Mouse (Mus musculus): Measurements from ENCODE around the gene Ccdc141. TPM values are rescaled to one million over a fixed set of nuclear protein-coding genes. Genes with fewer than 3 reads are reported as not detected.

Ccdc141 gene
- under 1 TPM; 0.39 to 0.84 TPM for total RNA-seq (2023)

DNA sequence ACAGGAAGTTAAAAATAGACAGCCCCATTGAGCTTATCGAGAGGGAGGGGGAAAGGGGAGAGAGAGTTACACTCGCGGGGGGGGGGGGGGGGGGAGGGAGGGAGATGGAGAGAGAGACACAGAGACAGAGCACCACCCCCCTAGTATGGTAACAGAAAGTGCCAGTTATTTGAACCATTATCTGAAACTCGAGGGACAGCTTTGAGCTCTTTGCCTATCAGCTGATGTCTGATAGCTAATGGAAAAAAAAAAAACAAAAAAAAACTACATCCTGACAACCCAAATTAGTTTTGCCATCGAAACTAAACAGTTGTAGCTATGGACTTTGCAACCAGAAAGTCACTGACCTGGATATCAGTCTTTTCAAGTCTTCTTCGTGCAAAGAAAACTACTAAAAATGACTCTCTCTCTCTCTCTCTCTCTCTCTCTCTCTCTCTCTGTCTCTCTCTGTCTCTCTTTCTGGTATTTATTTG is at the start of gene Ccdc141:
Gene Ccdc141 (minus strand): TSS at position 4 of the 473 bp plus-strand sequence.

DNA sequence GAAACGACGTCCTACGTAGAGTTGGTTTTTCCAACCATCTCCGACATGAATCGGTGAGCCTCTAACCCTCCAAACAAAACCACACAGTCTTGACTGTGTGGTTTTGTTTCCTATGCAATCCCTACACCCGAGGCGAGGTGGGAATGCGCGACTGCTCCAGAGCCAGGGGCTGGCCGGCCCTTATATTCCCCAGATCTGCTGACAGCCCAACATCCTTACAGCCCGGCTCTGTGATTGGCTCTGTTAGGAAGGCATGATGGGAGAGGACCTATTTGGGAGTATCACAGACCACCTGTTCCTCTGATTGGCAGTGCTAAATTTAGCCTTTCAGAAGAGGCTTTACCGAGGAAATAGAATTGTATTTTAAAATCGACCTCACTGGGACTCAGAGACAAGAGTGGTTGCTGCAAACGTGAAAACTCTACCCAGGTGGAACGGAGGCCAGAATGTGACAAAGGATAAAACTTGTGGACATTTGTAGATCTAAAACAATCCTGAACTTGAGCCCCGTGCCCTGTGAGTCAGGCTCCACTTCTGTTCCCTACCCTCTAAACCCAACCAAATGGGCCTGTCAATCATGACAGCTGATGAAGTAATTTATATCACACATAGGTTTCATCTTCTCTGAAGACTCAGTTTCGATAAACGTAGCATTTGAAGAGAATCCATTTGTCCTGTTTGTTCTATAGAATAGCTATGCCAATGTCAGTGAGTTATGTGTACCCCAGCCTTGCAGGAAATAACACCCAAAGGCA is 187.9 kb downstream of the Ccdc141 start, which contains the start of gene Ttn:
Gene Ttn (minus strand): TSS at position 157 of the 755 bp plus-strand sequence.

Other genes starting within 250 kb of the Ccdc141 start
- gene Ttn, start 188.1 kb downstream of the Ccdc141 start, total RNA-seq (2023) = under 1 TPM; 0.03 TPM
- 10 to 100 TPM; 30.5 to 31.0 TPM for gene Sestd1, start 110.0 kb upstream of the Ccdc141 start, total RNA-seq (2023)

Data from monocyte, adult 59 days (primary cell).